Mouse (Mus musculus): ENCODE data around the gene Vrk3. TPM values are rescaled to one million over a fixed set of nuclear protein-coding genes. Genes with fewer than 3 reads are reported as not detected.

Vrk3 gene
- polyA plus RNA-seq, 1 experiment, result 93.7 TPM

DNA sequence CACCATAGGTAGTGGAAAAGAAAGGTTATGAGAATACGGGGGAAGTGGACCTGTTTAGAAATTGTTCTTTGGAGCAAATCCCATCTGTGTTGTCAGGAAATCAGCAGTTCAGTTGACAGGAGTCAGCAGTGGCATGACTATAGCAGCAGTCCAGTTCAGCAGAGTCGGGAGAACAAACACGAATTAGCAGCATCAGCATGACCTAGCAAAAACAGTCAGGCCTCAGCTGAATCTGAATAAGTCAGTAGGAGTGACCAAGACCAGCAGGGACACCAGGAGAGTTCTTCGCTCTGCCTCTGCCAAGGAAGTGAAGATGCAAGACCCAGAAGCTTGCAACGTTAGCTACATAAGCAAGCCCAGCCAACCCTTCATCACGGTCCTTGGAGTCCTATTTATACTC lies 44.6 kb downstream of the Vrk3 start:
- Histone ChIP-seq H3K36me3 (ENCODE audit: control insufficient read depth, insufficient read depth, low read length) (no peaks in the 10 kb centered on the region), H3K4me3 (ENCODE audit: insufficient read depth, low read depth, low read length) (no peak overlapping the region), H3K27ac (ENCODE audit: insufficient read depth, low read depth, low read length) (no peak overlapping the region), H3K27me3 (replicated peaks; ENCODE audit: control insufficient read depth, insufficient read depth, low read length) (no peaks in the 10 kb centered on the region), H3K4me1 (ENCODE audit: control insufficient read depth, insufficient read depth, low read length) (no peaks in the 10 kb centered on the region)
- no peak for DNase-seq
- WGBS, result 75% methylated on average over 6 of the region's 6 CpGs
- TF ChIP-seq CTCF (conservative IDR thresholded peaks at IDR 0.05; ENCODE audit: insufficient read depth, insufficient read length, low read depth, low read length) (no peak), POLR2A (IDR thresholded peaks at IDR 0.05; ENCODE audit: low read depth, low read length) (no peak)

DNA sequence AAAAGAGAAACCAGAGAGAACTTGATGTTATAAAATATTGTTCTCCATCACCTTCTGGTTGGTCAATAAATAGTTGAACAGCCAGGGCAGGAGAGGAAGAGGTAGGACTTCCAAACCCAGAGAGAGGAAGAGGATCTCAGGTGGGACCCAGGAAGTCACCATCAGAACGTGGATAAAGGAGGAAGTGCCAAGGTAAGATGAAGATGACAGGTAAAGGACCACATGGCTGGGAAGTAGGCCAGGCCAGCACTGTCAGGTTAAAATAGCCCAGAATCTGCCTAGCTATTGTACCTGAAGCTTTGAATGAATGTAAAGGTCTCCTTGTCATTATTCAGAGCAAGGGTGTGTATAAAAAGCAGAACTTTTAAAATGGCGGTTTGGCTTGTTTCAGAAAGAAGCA lies 60.7 kb downstream of the Vrk3 start:
- Histone ChIP-seq H3K4me3 (ENCODE audit: insufficient read depth, low read depth, low read length) (no peak overlapping the region), H3K27me3 (replicated peaks; ENCODE audit: control insufficient read depth, insufficient read depth, low read length) (no peaks in the 10 kb centered on the region), H3K27ac (ENCODE audit: insufficient read depth, low read depth, low read length) (no peak overlapping the region), H3K4me1 (ENCODE audit: control insufficient read depth, insufficient read depth, low read length) (no peaks in the 10 kb centered on the region), H3K36me3 (ENCODE audit: control insufficient read depth, insufficient read depth, low read length) (no peaks in the 10 kb centered on the region)
- TF ChIP-seq POLR2A (IDR thresholded peaks at IDR 0.05; ENCODE audit: low read depth, low read length) (no peak), CTCF (conservative IDR thresholded peaks at IDR 0.05; ENCODE audit: insufficient read depth, insufficient read length, low read depth, low read length) (no peak)
- DNase-seq, result no peak
- WGBS, result 87% methylated on average over 2 of the region's 2 CpGs

- Histone ChIP-seq H3K4me3 (ENCODE audit: insufficient read depth, low read depth, low read length) (no peak overlapping the region), H3K27ac (ENCODE audit: insufficient read depth, low read depth, low read length) (no peak overlapping the region), H3K4me1 (ENCODE audit: control insufficient read depth, insufficient read depth, low read length) (no peaks in the 10 kb centered on the region), H3K27me3 (replicated peaks; ENCODE audit: control insufficient read depth, insufficient read depth, low read length) (no peaks in the 10 kb centered on the region), H3K36me3 (ENCODE audit: control insufficient read depth, insufficient read depth, low read length) (no peaks in the 10 kb centered on the region)
- no peak for DNase-seq
- WGBS, result 92% methylated on average over 3 of the region's 3 CpGs
- no peak for TF ChIP-seq POLR2A (IDR thresholded peaks at IDR 0.05; ENCODE audit: low read depth, low read length)
- no peak for TF ChIP-seq CTCF (conservative IDR thresholded peaks at IDR 0.05; ENCODE audit: insufficient read depth, insufficient read length, low read depth, low read length)
Observed at GRCm38 (mm10) chr7:44809466-44809865, 61.3 kb downstream of the Vrk3 start.

- Histone ChIP-seq H3K27ac (ENCODE audit: insufficient read depth, low read depth, low read length) (no peak overlapping the region), H3K27me3 (replicated peaks; ENCODE audit: control insufficient read depth, insufficient read depth, low read length) (no peaks in the 10 kb centered on the region), H3K4me1 (ENCODE audit: control insufficient read depth, insufficient read depth, low read length) (0 out of 2 replicates have a peak, but pooled peaks cover 2% of the 10 kb centered on the region), H3K36me3 (ENCODE audit: control insufficient read depth, insufficient read depth, low read length) (no peaks in the 10 kb centered on the region), H3K4me3 (ENCODE audit: insufficient read depth, low read depth, low read length) (no peak overlapping the region)
- WGBS, result 74% methylated on average over 4 of the region's 4 CpGs
- no peak for DNase-seq
- TF ChIP-seq POLR2A (IDR thresholded peaks at IDR 0.05; ENCODE audit: low read depth, low read length) (no peak), CTCF (conservative IDR thresholded peaks at IDR 0.05; ENCODE audit: insufficient read depth, insufficient read length, low read depth, low read length) (no peak)
Observed at GRCm38 (mm10) chr7:44810365-44810764, 62.2 kb downstream of the Vrk3 start.

DNA sequence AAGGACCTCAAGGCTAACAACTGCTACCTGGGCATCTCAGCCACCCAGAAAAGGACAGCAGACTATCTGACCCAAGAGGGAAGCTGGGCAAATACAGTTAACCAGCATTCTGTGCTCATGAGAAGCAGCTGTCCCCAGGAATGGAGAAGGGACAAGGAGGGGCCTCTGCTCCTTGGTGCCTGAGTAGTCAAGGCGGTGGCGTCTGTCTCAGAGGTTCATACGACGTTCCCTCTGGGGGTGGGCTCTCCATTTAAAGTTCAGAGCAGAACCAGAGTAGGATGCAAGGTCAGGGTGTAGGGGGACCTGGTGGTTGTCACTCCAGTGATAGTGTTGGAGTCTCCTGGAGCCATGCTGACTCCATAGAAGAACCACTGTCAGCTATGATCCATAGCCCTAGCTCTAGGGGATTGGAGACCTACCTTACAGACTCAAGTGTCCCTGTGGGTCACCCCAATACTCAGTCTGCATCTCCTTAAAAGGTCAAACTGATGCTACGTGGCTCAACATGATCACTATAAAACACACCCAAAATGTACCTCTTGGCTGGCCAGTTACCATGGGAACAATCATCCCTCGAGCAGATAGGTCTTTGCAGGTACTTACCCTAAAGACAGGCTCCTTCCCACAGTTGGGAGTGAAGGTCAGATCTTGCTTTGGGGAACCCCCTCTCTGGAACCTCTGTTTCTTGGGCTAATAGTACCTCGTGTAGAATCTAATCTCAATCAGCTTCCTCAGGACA lies 62.8 kb downstream of the Vrk3 start:
- Histone ChIP-seq H3K27ac (ENCODE audit: insufficient read depth, low read depth, low read length) (no peak overlapping the region), H3K36me3 (ENCODE audit: control insufficient read depth, insufficient read depth, low read length) (no peaks in the 10 kb centered on the region), H3K4me3 (ENCODE audit: insufficient read depth, low read depth, low read length) (no peak overlapping the region), H3K27me3 (replicated peaks; ENCODE audit: control insufficient read depth, insufficient read depth, low read length) (no peaks in the 10 kb centered on the region), H3K4me1 (ENCODE audit: control insufficient read depth, insufficient read depth, low read length) (0 out of 2 replicates have a peak, but pooled peaks cover 2% of the 10 kb centered on the region)
- no peak for DNase-seq
- WGBS, result 93% methylated on average over 7 of the region's 7 CpGs
- TF ChIP-seq CTCF (conservative IDR thresholded peaks at IDR 0.05; ENCODE audit: insufficient read depth, insufficient read length, low read depth, low read length), result no peak
- TF ChIP-seq POLR2A (IDR thresholded peaks at IDR 0.05; ENCODE audit: low read depth, low read length), result no peak

GRCm38 (mm10) chr7:44812651-44813325 lies 64.6 kb downstream of the Vrk3 start:
- H3K27ac ChIP-seq (ENCODE audit: insufficient read depth, low read depth, low read length), result no peak overlapping the region
- H3K27me3 ChIP-seq (replicated peaks; ENCODE audit: control insufficient read depth, insufficient read depth, low read length), result no peaks in the 10 kb centered on the region
- no peaks in the 10 kb centered on the region for H3K36me3 ChIP-seq (ENCODE audit: control insufficient read depth, insufficient read depth, low read length)
- TF ChIP-seq POLR2A (IDR thresholded peaks at IDR 0.05; ENCODE audit: low read depth, low read length) (no peak), CTCF (conservative IDR thresholded peaks at IDR 0.05; ENCODE audit: insufficient read depth, insufficient read length, low read depth, low read length) (no peak)
- DNase-seq, result no peak
- peaks cover 10% of the 10 kb centered on the region; the same call in 1 of the 2 replicates for H3K4me1 ChIP-seq (ENCODE audit: control insufficient read depth, insufficient read depth, low read length)
- H3K4me3 ChIP-seq (ENCODE audit: insufficient read depth, low read depth, low read length), result no peak overlapping the region
- WGBS, result 88% methylated on average over 20 of the region's 20 CpGs

DNA sequence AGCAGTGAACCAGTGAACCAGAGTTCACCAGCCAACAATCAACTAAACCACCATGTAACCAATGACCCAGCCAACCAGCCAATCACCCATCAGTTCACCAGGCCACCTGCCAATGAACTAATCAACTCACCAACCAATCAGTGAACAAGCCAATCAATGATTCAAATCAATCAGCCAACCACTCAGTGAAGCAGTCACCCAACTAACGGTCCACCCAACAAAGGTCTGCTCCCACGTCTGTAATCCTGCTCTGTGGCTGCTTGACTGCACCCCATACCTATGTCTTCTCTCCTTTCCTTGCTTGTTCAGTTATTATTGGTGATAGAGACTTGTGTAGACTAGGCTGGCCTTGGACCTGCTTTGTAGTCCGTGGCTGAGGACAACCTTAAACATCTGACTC lies 65.8 kb downstream of the Vrk3 start:
- no peak overlapping the region for H3K27ac ChIP-seq (ENCODE audit: insufficient read depth, low read depth, low read length)
- DNase-seq, result no peak
- H3K4me1 ChIP-seq (ENCODE audit: control insufficient read depth, insufficient read depth, low read length), result peaks cover 11% of the 10 kb centered on the region; the same call in 1 of the 2 replicates
- no peaks in the 10 kb centered on the region for H3K36me3 ChIP-seq (ENCODE audit: control insufficient read depth, insufficient read depth, low read length)
- 90% methylated on average over 3 of the region's 3 CpGs for WGBS
- H3K27me3 ChIP-seq (replicated peaks; ENCODE audit: control insufficient read depth, insufficient read depth, low read length), result no peaks in the 10 kb centered on the region
- TF ChIP-seq CTCF (conservative IDR thresholded peaks at IDR 0.05; ENCODE audit: insufficient read depth, insufficient read length, low read depth, low read length) (no peak), POLR2A (IDR thresholded peaks at IDR 0.05; ENCODE audit: low read depth, low read length) (no peak)
- H3K4me3 ChIP-seq (ENCODE audit: insufficient read depth, low read depth, low read length), result no peak overlapping the region
